Mouse (Mus musculus) liver, embryonic 11.5 days (tissue): ENCODE measurements at regions not wholly inside any gene's neighbourhood (a gene's known extent, or its start where the extent isn't known, plus 50 kb on each side); places are given as distances from the start of the nearest gene placed in this dataset.

Source experiments
- ATAC-seq: fragments of 200-750 bp; cut with Nextera tagmentation; replicated peaks from 2 replicates; pipeline ENCODE4 v1.8.0; 2017; ENCODE audit warnings: moderate number of reproducible peaks, mild to moderate bottlenecking, moderate TSS enrichment, moderate library complexity; ENCODE audit not compliant: low FRiP score
- DNase-seq: peaks from one replicate; pipeline ENCODE4 v3.0.0-alpha.2; 2017; ENCODE audit warnings: low spot score
- H3K27ac ChIP-seq: fragments of 300-500 bp; sonication (generic); 2 replicates; pipeline ENCODE4 v1.5.1; 2014; ENCODE audit warnings: mild to moderate bottlenecking, low read depth, low read length, control low read depth
- H3K27me3 ChIP-seq: fragments of 300-500 bp; sonication (generic); replicated peaks from 2 replicates; pipeline ENCODE4 v1.6.1; 2014; ENCODE audit warnings: low read length, mixed read lengths; ENCODE audit not compliant: control insufficient read depth, insufficient read depth
- H3K36me3 ChIP-seq: fragments of 300-500 bp; sonication (generic); 2 replicates; pipeline ENCODE4 v1.6.1; 2014; ENCODE audit warnings: mild to moderate bottlenecking, low read length, moderate library complexity, mixed read lengths; ENCODE audit not compliant: control insufficient read depth, insufficient read depth
- H3K4me1 ChIP-seq: fragments of 300-500 bp; sonication (generic); replicated peaks from 2 replicates; pipeline ENCODE4 v1.6.1; 2014; ENCODE audit warnings: low read length, mixed read lengths; ENCODE audit not compliant: control insufficient read depth, insufficient read depth
- H3K4me2 ChIP-seq: fragments of 300-500 bp; sonication (generic); 2 replicates; pipeline ENCODE4 v1.6.1; 2014; ENCODE audit warnings: mild to moderate bottlenecking, control low read depth, moderate library complexity
- H3K4me3 ChIP-seq: fragments of 300-500 bp; sonication (generic); 2 replicates; pipeline ENCODE4 v1.5.1; 2014; ENCODE audit warnings: low read depth, low read length, control low read depth
- H3K9ac ChIP-seq: fragments of 300-500 bp; sonication (generic); 2 replicates; pipeline ENCODE4 v1.6.1; 2014; ENCODE audit warnings: low read depth, low read length, control low read depth
- H3K9me3 ChIP-seq: fragments of 300-500 bp; sonication (generic); 2 replicates; pipeline ENCODE4 v1.6.1; 2016; ENCODE audit warnings: low read length, inconsistent platforms, mixed read lengths; ENCODE audit not compliant: control insufficient read depth
- WGBS: fragments of 180-500 bp; shearing (Covaris S2); extraction: QIAGEN DNeasy Blood & Tissue Kit; methylation state at CpG from one replicate; pipeline ENCODE4 v1.1.7; 2014; 5-methylcytosine and 5-hydroxymethylcytosine counted together

DNA sequence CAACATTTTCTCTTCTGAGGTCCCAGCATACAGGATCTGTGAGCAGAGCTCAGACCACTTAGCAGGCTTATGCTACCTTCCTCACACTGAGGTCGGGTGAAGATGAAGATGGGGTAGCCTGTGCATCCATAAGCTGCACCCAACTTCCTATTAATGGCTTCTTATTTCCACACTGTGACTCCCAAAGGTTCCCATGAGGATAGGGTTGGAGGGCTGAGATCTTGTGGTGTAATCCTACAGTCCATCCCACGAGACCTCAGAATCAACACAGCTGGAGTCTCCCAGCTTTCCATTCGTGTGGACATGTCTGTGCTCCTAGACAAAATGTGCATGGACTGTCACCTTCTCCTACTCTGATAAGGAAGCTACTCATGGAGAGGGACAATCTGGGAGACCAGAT, 80.0 kb upstream of the Cd93 start:
- no peak overlapping the region for H3K4me2 ChIP-seq
- H3K9ac ChIP-seq = no peak overlapping the region
- no peak for ATAC-seq
- no peak for DNase-seq
- no peak overlapping the region for H3K4me3 ChIP-seq
- no peaks in the 10 kb centered on the region for H3K4me1 ChIP-seq
- no peaks in the 10 kb centered on the region for H3K27me3 ChIP-seq
- H3K9me3 ChIP-seq = no peaks in the 10 kb centered on the region
- H3K27ac ChIP-seq = no peak overlapping the region
- WGBS = 75% methylated on average over 3 of the region's 3 CpGs
- H3K36me3 ChIP-seq = no peaks in the 10 kb centered on the region

DNA sequence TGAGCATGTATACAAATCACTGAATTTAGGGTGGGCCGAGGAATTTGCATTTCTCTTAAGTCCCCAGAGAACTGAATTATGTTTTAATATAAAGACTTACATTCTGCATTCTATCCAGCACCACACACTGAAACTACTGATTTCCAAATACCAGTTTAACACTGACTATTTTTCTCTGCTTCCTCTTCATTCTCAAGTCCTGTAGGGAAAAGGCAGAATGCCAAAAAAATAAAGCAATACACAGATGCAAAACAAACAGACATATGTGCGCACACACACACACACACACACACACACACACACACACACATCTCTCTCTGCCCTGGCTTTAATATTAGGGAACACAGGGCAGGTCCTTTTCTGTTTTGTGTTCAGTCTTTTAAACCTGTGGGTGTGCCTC, 79.6 kb upstream of the Cd93 start:
- Histone ChIP-seq H3K4me1 (no peaks in the 10 kb centered on the region), H3K36me3 (no peaks in the 10 kb centered on the region), H3K9ac (no peak overlapping the region), H3K27ac (no peak overlapping the region), H3K4me3 (no peak overlapping the region), H3K4me2 (no peak overlapping the region), H3K9me3 (no peaks in the 10 kb centered on the region), H3K27me3 (no peaks in the 10 kb centered on the region)
- WGBS = 86% methylated on average over 2 of the region's 2 CpGs
- ATAC-seq = no peak
- no peak for DNase-seq

DNA sequence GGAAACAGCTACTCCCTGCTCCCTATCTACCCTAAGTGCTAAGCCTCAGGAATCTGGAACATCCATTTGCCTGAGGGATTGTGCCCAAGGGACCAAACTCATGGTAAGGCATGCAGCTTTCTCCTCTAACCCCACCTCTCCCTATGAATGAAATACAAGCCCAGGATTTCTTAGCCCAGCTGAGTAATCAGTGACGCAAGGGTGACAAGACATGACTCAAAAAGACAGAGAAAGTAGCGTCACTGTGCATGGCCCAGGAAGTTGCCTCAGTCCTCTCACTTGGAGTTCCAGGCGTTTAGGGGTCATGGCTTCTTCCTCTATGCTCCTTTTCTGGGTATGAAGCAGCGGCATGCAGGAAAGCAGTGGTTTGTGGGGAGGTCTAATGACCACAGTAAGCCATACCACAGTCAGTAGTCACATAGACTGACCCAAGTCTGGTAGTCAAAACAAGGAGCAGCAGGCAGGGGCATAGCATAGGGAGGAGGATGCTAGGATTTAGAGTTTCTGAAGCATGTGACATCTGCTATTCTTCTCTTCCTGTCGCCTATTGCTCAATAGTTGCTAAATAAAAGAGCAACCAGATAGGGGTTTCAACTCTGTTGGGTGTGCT, 78.7 kb upstream of the Cd93 start:
- ATAC-seq = peak; percentile 23; the same call in 1 of the 2 replicates
- Histone ChIP-seq H3K4me3 (no peak overlapping the region), H3K27me3 (no peaks in the 10 kb centered on the region), H3K4me2 (no peak overlapping the region), H3K4me1 (no peaks in the 10 kb centered on the region), H3K27ac (no peak overlapping the region), H3K9me3 (no peaks in the 10 kb centered on the region), H3K36me3 (no peaks in the 10 kb centered on the region), H3K9ac (no peak overlapping the region)
- DNase-seq = no peak
- WGBS = 42% methylated on average over 5 of the region's 5 CpGs

DNA sequence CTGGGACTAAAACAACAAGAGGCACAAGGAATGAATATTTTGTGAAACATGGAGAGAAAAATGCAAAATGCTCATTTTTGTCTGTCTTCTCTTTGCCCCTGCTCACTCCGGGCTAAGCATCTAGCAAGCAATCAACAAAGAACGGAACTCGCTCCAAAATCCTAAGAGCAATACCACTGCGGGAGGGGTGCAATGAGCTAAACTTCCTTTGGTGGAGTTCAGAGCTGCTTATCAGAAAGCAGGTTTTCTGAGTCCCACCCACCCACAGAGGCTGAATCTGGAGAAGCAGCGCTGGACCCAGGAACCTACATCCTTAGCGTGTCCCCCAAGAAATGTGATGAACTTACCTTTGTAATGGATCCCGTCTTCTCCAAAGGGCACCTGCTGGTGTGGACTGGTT, 76.9 kb upstream of the Cd93 start:
- no peak overlapping the region for H3K4me2 ChIP-seq
- H3K9me3 ChIP-seq = no peaks in the 10 kb centered on the region
- H3K27ac ChIP-seq = no peak overlapping the region
- no peaks in the 10 kb centered on the region for H3K4me1 ChIP-seq
- no peaks in the 10 kb centered on the region for H3K27me3 ChIP-seq
- no peak for DNase-seq
- H3K36me3 ChIP-seq = no peaks in the 10 kb centered on the region
- H3K4me3 ChIP-seq = no peak overlapping the region
- ATAC-seq = no peak
- H3K9ac ChIP-seq = no peak overlapping the region
- 48% methylated on average over 7 of the region's 7 CpGs for WGBS

DNA sequence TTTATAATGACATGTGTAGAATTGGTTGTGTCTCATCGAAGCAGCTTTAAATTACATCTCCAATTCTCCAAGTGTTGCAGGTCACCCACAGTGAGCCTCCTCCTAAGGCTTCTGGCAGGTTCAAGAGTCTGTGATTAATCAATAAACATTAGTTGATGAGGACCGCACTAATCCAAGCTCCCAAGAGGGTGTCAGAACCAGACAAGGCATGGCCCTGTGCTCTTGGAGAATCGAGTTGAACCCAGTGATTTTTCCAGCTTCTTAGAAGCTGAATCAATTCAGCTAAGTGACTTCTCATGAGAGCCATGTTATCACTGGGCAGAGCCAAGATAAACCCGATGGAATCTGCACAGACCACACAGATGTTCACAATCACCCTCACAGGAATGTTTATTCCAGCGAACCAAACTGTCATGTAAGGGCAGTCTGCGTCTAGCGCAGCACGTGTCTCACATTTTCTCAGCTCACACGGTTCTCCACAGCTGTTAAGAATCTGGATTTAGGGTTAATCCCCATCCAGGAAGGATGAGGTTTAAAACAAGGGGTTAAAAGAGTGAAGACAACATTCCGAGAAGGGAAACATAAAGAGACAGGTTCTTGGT, 76.4 kb upstream of the Cd93 start:
- Histone ChIP-seq H3K4me2 (no peak overlapping the region), H3K9me3 (no peaks in the 10 kb centered on the region)
- 46% methylated on average over 10 of the region's 10 CpGs for WGBS

DNA sequence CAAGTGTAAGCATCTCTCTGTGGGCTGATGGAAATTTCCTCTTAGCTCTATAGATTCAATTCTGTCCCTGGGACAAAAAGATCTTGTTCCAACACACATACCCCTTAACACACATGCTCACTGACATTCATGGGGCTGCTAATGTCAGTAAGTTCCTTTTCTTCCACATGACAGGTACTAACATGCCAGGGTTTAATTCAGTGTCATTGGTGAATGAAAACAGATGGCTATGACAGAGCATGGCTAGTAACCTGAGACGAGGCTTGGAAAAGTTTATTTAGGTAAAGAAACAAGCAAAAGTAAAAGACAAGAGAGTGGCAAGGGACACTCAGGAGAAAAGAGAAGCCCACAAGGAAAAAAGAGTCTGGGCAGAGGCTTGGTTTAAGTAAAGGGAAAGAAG, 74.5 kb upstream of the Cd93 start:
- Histone ChIP-seq H3K27me3 (no peaks in the 10 kb centered on the region), H3K9me3 (no peaks in the 10 kb centered on the region), H3K27ac (no peak overlapping the region), H3K36me3 (no peaks in the 10 kb centered on the region), H3K4me1 (no peaks in the 10 kb centered on the region), H3K4me2 (no peak overlapping the region), H3K4me3 (no peak overlapping the region), H3K9ac (no peak overlapping the region)
- WGBS = 71% methylated on average over 1 of the region's 1 CpGs
- DNase-seq = no peak
- no peak for ATAC-seq

More for the DNA sequence above, 76.4 kb upstream of the Cd93 start:
- Histone ChIP-seq H3K4me1 (no peaks in the 10 kb centered on the region), H3K9ac (no peak overlapping the region), H3K27ac (no peak overlapping the region), H3K27me3 (no peaks in the 10 kb centered on the region), H3K36me3 (no peaks in the 10 kb centered on the region), H3K4me3 (no peak overlapping the region)
- no peak for ATAC-seq
- DNase-seq = no peak

DNA sequence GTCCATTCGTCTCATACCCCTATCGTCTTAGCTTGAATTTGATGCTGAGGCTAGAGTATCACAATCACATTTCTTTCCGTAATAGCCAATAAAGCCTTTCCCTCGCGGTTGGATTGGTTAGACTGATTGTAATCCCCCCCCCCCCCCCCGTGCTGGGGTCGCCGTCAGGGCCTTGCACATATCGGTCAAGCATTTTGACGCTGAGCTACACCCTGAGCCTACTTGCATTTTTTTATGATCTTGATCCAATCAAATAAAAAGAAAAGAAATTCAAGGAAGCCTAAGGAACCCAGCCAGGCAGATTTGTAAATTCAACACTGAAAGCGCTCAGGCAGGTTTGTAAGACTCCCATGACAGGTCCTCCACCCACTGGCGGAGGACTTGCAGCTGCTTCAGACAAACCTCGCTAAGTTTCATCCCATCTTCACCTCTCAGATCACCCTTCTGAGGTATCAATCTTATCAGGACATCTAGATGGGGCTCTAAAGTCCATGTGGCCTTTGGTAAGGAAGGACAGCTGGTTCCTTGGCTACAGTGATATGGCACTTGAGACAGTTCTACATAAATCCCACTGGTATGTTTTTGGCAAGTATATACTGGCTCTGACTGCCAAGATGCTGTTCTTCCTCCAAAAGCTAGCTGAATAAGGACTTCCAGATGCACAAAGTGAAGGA, 66.8 kb upstream of the Cd93 start:
- no peak overlapping the region for H3K4me2 ChIP-seq
- DNase-seq (no peak), ATAC-seq (no peak)
- no peaks in the 10 kb centered on the region for H3K36me3 ChIP-seq
- no peaks in the 10 kb centered on the region for H3K9me3 ChIP-seq
- no peak overlapping the region for H3K9ac ChIP-seq
- H3K4me1 ChIP-seq = no peaks in the 10 kb centered on the region
- H3K27ac ChIP-seq = no peak overlapping the region
- H3K4me3 ChIP-seq = no peak overlapping the region
- H3K27me3 ChIP-seq = no peaks in the 10 kb centered on the region
- 81% methylated on average over 13 of the region's 13 CpGs for WGBS

DNA sequence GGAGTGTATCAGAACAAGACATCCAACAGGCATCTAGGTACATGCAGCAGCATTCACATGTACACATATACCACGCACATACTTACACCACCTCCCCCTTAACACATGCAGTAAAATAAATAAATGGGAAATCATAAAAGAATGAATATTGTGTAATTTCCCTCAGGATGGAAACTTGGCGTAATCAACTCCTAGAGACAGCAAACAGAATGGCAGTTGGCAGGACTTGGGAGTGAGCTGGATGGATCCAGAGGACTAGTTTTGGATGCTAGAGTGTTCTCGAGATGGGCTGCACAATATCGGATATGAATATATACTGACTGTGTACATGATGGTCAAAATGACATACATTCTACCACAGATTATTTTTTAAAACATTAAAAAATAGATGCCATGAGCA, 66.0 kb upstream of the Cd93 start:
- no peak overlapping the region for H3K4me3 ChIP-seq
- no peaks in the 10 kb centered on the region for H3K36me3 ChIP-seq
- H3K27me3 ChIP-seq = no peaks in the 10 kb centered on the region
- H3K4me1 ChIP-seq = no peaks in the 10 kb centered on the region
- no peak overlapping the region for H3K27ac ChIP-seq
- H3K9me3 ChIP-seq = no peaks in the 10 kb centered on the region
- DNase-seq = no peak
- ATAC-seq = no peak
- WGBS = 89% methylated on average over 4 of the region's 4 CpGs
- no peak overlapping the region for H3K4me2 ChIP-seq
- no peak overlapping the region for H3K9ac ChIP-seq

DNA sequence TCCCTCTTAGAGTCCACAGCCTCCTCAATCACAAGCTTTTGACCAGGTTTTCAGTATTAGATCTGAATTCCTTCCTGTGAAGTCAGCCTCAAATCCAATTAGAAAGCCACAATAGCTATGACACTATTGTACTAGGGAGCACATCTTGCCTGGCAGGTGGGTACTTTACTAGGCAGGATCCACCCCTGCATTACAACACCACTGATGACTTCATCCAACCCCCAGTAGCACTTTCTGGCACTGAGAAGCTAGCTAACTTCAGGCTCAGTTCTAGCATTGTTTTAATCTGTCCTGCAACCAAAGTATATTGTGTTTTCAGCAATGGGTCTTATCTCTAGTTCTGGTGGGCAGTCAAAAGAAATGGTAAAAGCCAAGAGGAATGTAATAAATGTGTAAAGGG, 64.2 kb upstream of the Cd93 start:
- no peak overlapping the region for H3K9ac ChIP-seq

More for the DNA sequence above, 64.2 kb upstream of the Cd93 start:
- no peak for ATAC-seq
- no peaks in the 10 kb centered on the region for H3K27me3 ChIP-seq
- DNase-seq = no peak
- H3K27ac ChIP-seq = no peak overlapping the region
- no peaks in the 10 kb centered on the region for H3K9me3 ChIP-seq
- H3K36me3 ChIP-seq = no peaks in the 10 kb centered on the region
- no peak overlapping the region for H3K4me2 ChIP-seq
- H3K4me3 ChIP-seq = no peak overlapping the region
- H3K4me1 ChIP-seq = no peaks in the 10 kb centered on the region
